Mouse (Mus musculus) CH12.LX (cell line): ENCODE results near the gene Ube2c.

Experiments used
- CTCF ChIP-seq, 2 experiments: IDR thresholded peaks in 1 of 2; conservative IDR thresholded peaks in 1 of 2; 2 replicates each; pipeline ENCODE4 v1.5.1; 2011 to 2012; ENCODE audit warnings: low read depth in 2 of 2, low read length in 2 of 2, improper control_type of control experiment in 1 of 2, inconsistent platforms in 1 of 2, mild to moderate bottlenecking in 1 of 2, moderate library complexity in 1 of 2
- EP300 ChIP-seq: IDR thresholded peaks from 2 replicates; pipeline ENCODE4 v1.6.1; 2011; ENCODE audit warnings: low read length, improper control_type of control experiment
- MAFK ChIP-seq: IDR thresholded peaks from 2 replicates; pipeline ENCODE4 v1.6.1; 2011; ENCODE audit warnings: low read length, improper control_type of control experiment; ENCODE audit not compliant: insufficient replicate concordance
- POLR2A ChIP-seq: IDR thresholded peaks from 2 replicates; pipeline ENCODE4 v1.6.1; 2011; ENCODE audit warnings: low read depth, mild to moderate bottlenecking, improper control_type of control experiment, low read length
- POLR2AphosphoS2 ChIP-seq: IDR thresholded peaks from 2 replicates; pipeline ENCODE4 v1.6.1; 2011; ENCODE audit warnings: low read depth, low read length, improper control_type of control experiment
- RCOR1 ChIP-seq: conservative IDR thresholded peaks from 2 replicates; pipeline ENCODE4 v1.6.1; 2012; ENCODE audit warnings: low read depth, mild to moderate bottlenecking, inconsistent platforms, low read length, improper control_type of control experiment
- SIN3A ChIP-seq: IDR thresholded peaks from 2 replicates; pipeline ENCODE4 v1.6.1; 2012; ENCODE audit warnings: low read length, improper control_type of control experiment, inconsistent platforms
- ZC3H11A ChIP-seq: IDR thresholded peaks from 2 replicates; pipeline ENCODE4 v1.6.1; 2012; ENCODE audit warnings: low read depth, mild to moderate bottlenecking, inconsistent platforms, low read length, improper control_type of control experiment
- ZMIZ1 ChIP-seq: IDR thresholded peaks from 2 replicates; pipeline ENCODE4 v1.6.1; 2012; ENCODE audit warnings: low read depth, mild to moderate bottlenecking, inconsistent platforms, low read length, improper control_type of control experiment

DNA sequence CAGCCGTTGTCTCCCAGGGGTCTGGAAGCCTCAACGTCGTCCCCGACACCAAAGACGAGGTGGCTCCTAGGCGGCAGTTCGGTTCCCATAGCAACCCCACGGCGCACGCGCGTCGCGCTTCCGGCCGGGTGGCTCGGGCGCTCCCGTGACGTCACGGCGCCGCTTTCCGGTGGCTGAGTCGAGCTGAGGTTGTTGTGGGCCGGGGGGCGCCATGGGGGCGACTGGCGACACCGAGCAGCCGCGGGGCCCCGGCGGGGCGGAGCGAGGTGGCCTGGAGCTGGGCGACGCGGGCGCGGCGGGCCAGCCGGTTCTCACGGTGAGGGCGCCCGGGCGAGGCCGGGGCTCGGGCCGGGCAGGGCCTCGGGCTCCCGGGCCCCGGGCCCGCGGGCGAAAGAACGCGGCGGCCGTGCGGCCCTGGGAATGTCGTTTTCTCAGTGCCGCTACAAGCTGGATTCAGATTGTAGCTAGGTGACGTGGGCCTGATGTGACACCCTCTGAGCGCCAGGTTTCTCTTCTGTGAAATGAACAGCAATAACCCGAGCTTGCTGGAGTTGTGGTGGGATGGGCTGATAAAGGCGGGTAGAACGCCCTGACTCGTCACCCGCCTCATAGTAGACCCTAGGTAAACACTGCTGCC, 23.7 kb upstream of the Ube2c start, which contains the start of the genes Wfdc3 and Dnttip1:
- TF ChIP-seq POLR2A: peak; percentile 66; the same call in 1 of the 2 replicates
- 0 out of 2 replicates have a peak, but pooled peaks have one; percentile 42 for TF ChIP-seq ZMIZ1
- no peak for TF ChIP-seq CTCF (conservative IDR thresholded peaks at IDR 0.05 in 1 of 2, IDR thresholded peaks at IDR 0.05 in 1 of 2; ENCODE audit: low read depth in 2 of 2, low read length in 2 of 2)
- no peak for TF ChIP-seq MAFK
- no peak for TF ChIP-seq RCOR1
- TF ChIP-seq EP300: no peak
- TF ChIP-seq ZC3H11A: no peak
- peak; percentile 96 for TF ChIP-seq SIN3A
- no peak for TF ChIP-seq POLR2AphosphoS2
